Mouse (Mus musculus) heart, embryonic 13.5 days (tissue): ENCODE results near the gene Syt5. TPM values are rescaled to one million over a fixed set of nuclear protein-coding genes. Genes with fewer than 3 reads are reported as not detected.

Source experiments
- ATAC-seq: fragments of 200-750 bp; cut with Nextera tagmentation; 2 replicates; pipeline ENCODE4 v1.8.0; 2017; ENCODE audit warnings: moderate TSS enrichment; ENCODE audit not compliant: insufficient number of reproducible peaks, low FRiP score, low TSS enrichment; ENCODE audit errors: extremely low read depth
- H3K27ac ChIP-seq: fragments of 300-500 bp; sonication (generic); replicated peaks from 2 replicates; pipeline ENCODE4 v1.5.1; 2015; ENCODE audit warnings: moderate library complexity, mild to moderate bottlenecking, inconsistent platforms
- H3K27me3 ChIP-seq: fragments of 300-500 bp; sonication (generic); replicated peaks from 2 replicates; pipeline ENCODE4 v1.6.1; 2015; ENCODE audit warnings: mild to moderate bottlenecking, inconsistent platforms
- H3K36me3 ChIP-seq: fragments of 300-500 bp; sonication (generic); 2 replicates; pipeline ENCODE4 v1.6.1; 2015; ENCODE audit warnings: mild to moderate bottlenecking, inconsistent platforms
- H3K4me1 ChIP-seq: fragments of 300-500 bp; sonication (generic); 2 replicates; pipeline ENCODE4 v1.6.1; 2015; ENCODE audit warnings: inconsistent platforms
- H3K4me2 ChIP-seq: fragments of 300-500 bp; sonication (generic); 2 replicates; pipeline ENCODE4 v1.6.1; 2015; ENCODE audit warnings: inconsistent platforms, mild to moderate bottlenecking, moderate library complexity
- H3K4me3 ChIP-seq: fragments of 300-500 bp; sonication (generic); 2 replicates; pipeline ENCODE4 v1.5.1; 2015; ENCODE audit warnings: moderate library complexity, mild to moderate bottlenecking, inconsistent platforms
- H3K9ac ChIP-seq: fragments of 300-500 bp; sonication (generic); 2 replicates; pipeline ENCODE4 v1.6.1; 2015; ENCODE audit warnings: inconsistent platforms, mild to moderate bottlenecking, moderate library complexity
- H3K9me3 ChIP-seq: fragments of 300-500 bp; sonication (generic); 2 replicates; pipeline ENCODE4 v1.6.1; 2016; ENCODE audit warnings: inconsistent platforms
- WGBS: fragments of 180-500 bp; shearing (Covaris S2); methylation state at CpG from one replicate; pipeline ENCODE4 v1.1.7; 2015; ENCODE audit warnings: mixed read lengths; 5-methylcytosine and 5-hydroxymethylcytosine counted together
- polyA plus RNA-seq: library from polyadenylated mRNA; unstranded; fragments of >200 nt; fragmentation: Nextera tagmentation; extraction: Ambion mirVana; gene quantifications from 2 replicates; pipeline ENCODE4 v1.2.1, GENCODE M21; 2015

The Syt5 gene
- polyA plus RNA-seq, 1 experiment from 2014 or later = 2.7 TPM

- peak overlapping the region; percentile 71; the same call in 1 of the 2 replicates for H3K9ac ChIP-seq
- H3K27ac ChIP-seq = peak overlapping the region; percentile 28; the same call in 1 of the 2 replicates
- peaks cover 20% of the 10 kb centered on the region for H3K36me3 ChIP-seq
- no peak for ATAC-seq
- peaks cover 59% of the 10 kb centered on the region for H3K4me1 ChIP-seq
- peak overlapping the region; percentile 63; the same call in 1 of the 2 replicates for H3K4me2 ChIP-seq
- 79% methylated on average over 24 of the region's 32 CpGs for WGBS
- peak overlapping the region; percentile 37; the same call in 1 of the 2 replicates for H3K4me3 ChIP-seq
- H3K9me3 ChIP-seq = no peaks in the 10 kb centered on the region
- H3K27me3 ChIP-seq = no peaks in the 10 kb centered on the region
These were observed 39.1 kb downstream of the Syt5 start for GRCm38 (mm10) chr7:4508062-4508738.

DNA sequence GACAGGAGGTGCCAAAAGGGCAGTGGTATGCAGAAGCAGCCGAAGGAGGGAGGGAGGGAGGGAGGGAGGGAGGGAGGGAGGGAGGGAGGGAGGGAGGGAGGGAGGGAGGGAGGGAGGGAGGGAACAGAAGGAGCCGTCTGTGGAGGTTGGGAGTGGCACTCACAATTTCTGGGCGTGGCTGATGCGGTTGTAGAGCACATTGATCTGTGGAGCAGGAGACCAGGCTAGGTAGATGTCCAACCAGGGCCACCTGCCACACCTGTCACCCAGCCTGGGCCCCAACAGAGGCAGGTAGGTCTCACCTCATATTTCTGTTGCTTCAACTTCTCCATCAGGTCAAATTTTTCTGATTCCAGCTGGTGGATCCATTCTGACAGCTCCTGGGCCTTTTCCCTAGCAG lies 40.1 kb downstream of the Syt5 start:
- Histone ChIP-seq H3K9me3 (no peaks in the 10 kb centered on the region), H3K9ac (no peak overlapping the region), H3K4me2 (peak overlapping the region; percentile 11; the same call in 1 of the 2 replicates), H3K36me3 (peaks cover 20% of the 10 kb centered on the region), H3K4me3 (no peak overlapping the region), H3K27ac (no peak overlapping the region), H3K4me1 (peaks cover 57% of the 10 kb centered on the region), H3K27me3 (no peaks in the 10 kb centered on the region)
- 52% methylated on average over 3 of the region's 4 CpGs for WGBS
- ATAC-seq = no peak

- no peak for ATAC-seq
- H3K9me3 ChIP-seq = no peaks in the 10 kb centered on the region
These were observed 42.5 kb downstream of the Syt5 start for GRCm38 (mm10) chr7:4504646-4505435.

GRCm38 (mm10) chr7:4503858-4504257 lies 43.5 kb downstream of the Syt5 start:
- Histone ChIP-seq H3K27me3 (no peaks in the 10 kb centered on the region), H3K9ac (no peak overlapping the region), H3K27ac (peak overlapping the region; percentile 58), H3K9me3 (no peaks in the 10 kb centered on the region), H3K4me3 (no peak overlapping the region), H3K4me2 (no peak overlapping the region), H3K4me1 (peaks cover 48% of the 10 kb centered on the region), H3K36me3 (peaks cover 16% of the 10 kb centered on the region)
- ATAC-seq = no peak
- WGBS = 73% methylated on average over 5 of the region's 5 CpGs

More at GRCm38 (mm10) chr7:4504646-4505435, 42.5 kb downstream of the Syt5 start:
- H3K9ac ChIP-seq = no peak overlapping the region
- H3K4me3 ChIP-seq = no peak overlapping the region
- H3K4me1 ChIP-seq = peaks cover 47% of the 10 kb centered on the region
- peak overlapping the region; percentile 58 for H3K27ac ChIP-seq
- peaks cover 20% of the 10 kb centered on the region for H3K36me3 ChIP-seq
- no peaks in the 10 kb centered on the region for H3K27me3 ChIP-seq
- WGBS = 41% methylated on average over 11 of the region's 11 CpGs
- H3K4me2 ChIP-seq = no peak overlapping the region

DNA sequence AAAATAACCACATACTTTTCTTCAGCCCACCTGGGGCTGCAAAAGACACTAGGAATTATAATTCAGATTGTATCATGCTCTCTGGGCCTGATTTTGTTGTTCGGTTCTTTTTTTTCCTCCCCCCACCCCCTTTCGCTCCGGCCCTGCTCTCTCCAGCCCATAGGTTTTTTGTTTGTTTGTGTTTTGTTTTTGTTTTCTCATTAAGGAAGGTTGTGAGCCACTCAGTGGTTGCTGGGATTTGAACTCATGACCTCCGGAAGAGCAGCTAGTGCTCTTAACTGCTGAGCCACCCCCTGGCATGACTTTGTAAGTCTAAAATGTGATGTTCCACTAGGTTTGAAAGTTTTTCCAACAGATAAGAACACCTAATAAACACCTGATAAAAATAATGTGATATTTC lies 44.2 kb downstream of the Syt5 start:
- peak overlapping the region; percentile 85; the same call in 1 of the 2 replicates for H3K27ac ChIP-seq
- peaks cover 48% of the 10 kb centered on the region for H3K4me1 ChIP-seq
- no peaks in the 10 kb centered on the region for H3K27me3 ChIP-seq
- ATAC-seq = no peak
- peak overlapping the region; percentile 94; the same call in 1 of the 2 replicates for H3K4me2 ChIP-seq
- no peak overlapping the region for H3K4me3 ChIP-seq
- no peak overlapping the region for H3K9ac ChIP-seq
- 71% methylated on average over 4 of the region's 4 CpGs for WGBS
- H3K9me3 ChIP-seq = no peaks in the 10 kb centered on the region
- peaks cover 14% of the 10 kb centered on the region for H3K36me3 ChIP-seq

GRCm38 (mm10) chr7:4502421-4503090 lies 44.8 kb downstream of the Syt5 start:
- H3K9me3 ChIP-seq = no peaks in the 10 kb centered on the region
- ATAC-seq = no peak
- H3K4me3 ChIP-seq = peak overlapping the region; percentile 90
- peak overlapping the region; percentile 85 for H3K27ac ChIP-seq
- no peaks in the 10 kb centered on the region for H3K27me3 ChIP-seq
- 7% methylated on average over 14 of the region's 14 CpGs for whole genome bisulfite sequencing
- peaks cover 54% of the 10 kb centered on the region for H3K4me1 ChIP-seq
- H3K36me3 ChIP-seq = peaks cover 14% of the 10 kb centered on the region
- H3K4me2 ChIP-seq = peak overlapping the region; percentile 94
- peak overlapping the region; percentile 98 for H3K9ac ChIP-seq

- Histone ChIP-seq H3K4me2 (peak within 1 kb of the TSS; percentile 94), H3K36me3 (peaks cover 19% of the 10 kb centered on the region), H3K9me3 (no peaks in the 10 kb centered on the region), H3K9ac (peak within 1 kb of the TSS; percentile 98), H3K27me3 (no peaks in the 10 kb centered on the region), H3K27ac (peak within 1 kb of the TSS; percentile 85), H3K4me3 (peak within 1 kb of the TSS; percentile 90), H3K4me1 (peaks cover 60% of the 10 kb centered on the region)
- ATAC-seq = peak; percentile 88
- under 1% methylated on average over 62 of the region's 62 CpGs for WGBS
These were observed 45.6 kb downstream of the Syt5 start, which contains the start of gene Ppp1r12c for GRCm38 (mm10) chr7:4501558-4502397. TSS of gene Ppp1r12c (minus strand) at chr7:4501680.

GRCm38 (mm10) chr7:4500892-4501471 lies 46.4 kb downstream of the Syt5 start:
- Histone ChIP-seq H3K4me2 (peak overlapping the region; percentile 94), H3K36me3 (peaks cover 22% of the 10 kb centered on the region), H3K4me3 (peak overlapping the region; percentile 90), H3K4me1 (peaks cover 60% of the 10 kb centered on the region), H3K9ac (peak overlapping the region; percentile 98), H3K27me3 (no peaks in the 10 kb centered on the region), H3K9me3 (no peaks in the 10 kb centered on the region), H3K27ac (peak overlapping the region; percentile 85)
- under 1% methylated on average over 46 of the region's 52 CpGs for WGBS
- peak; percentile 19 for ATAC-seq

- ATAC-seq = no peak
- Histone ChIP-seq H3K36me3 (peaks cover 38% of the 10 kb centered on the region), H3K4me2 (peak overlapping the region; percentile 94), H3K27ac (peak overlapping the region; percentile 66), H3K9me3 (no peaks in the 10 kb centered on the region), H3K4me3 (peak overlapping the region; percentile 90), H3K4me1 (peaks cover 52% of the 10 kb centered on the region), H3K9ac (peak overlapping the region; percentile 98), H3K27me3 (no peaks in the 10 kb centered on the region)
- WGBS = 69% methylated on average over 4 of the region's 4 CpGs
These were observed 48.3 kb downstream of the Syt5 start for GRCm38 (mm10) chr7:4499034-4499433.

GRCm38 (mm10) chr7:4498251-4498650 lies 49.1 kb downstream of the Syt5 start:
- Histone ChIP-seq H3K9ac (peak overlapping the region; percentile 98), H3K36me3 (peaks cover 45% of the 10 kb centered on the region), H3K4me1 (peaks cover 55% of the 10 kb centered on the region), H3K4me3 (peak overlapping the region; percentile 90), H3K4me2 (peak overlapping the region; percentile 94), H3K9me3 (no peaks in the 10 kb centered on the region), H3K27ac (peak overlapping the region; percentile 66), H3K27me3 (no peaks in the 10 kb centered on the region)
- ATAC-seq = no peak
- 17% methylated on average over 9 of the region's 9 CpGs for WGBS
